Mouse (Mus musculus) myocyte (in vitro differentiated cells): ENCODE results near the gene Ntn5. TPM values are rescaled to one million over a fixed set of nuclear protein-coding genes. Genes with fewer than 3 reads are reported as not detected.
A peak's percentile ranks its signal among the peaks of the same experiment; 100 is the strongest.

ENCODE experiments used
- H3K27me3 ChIP-seq: one replicate; pipeline ENCODE4 v1.6.1; 2011; ENCODE audit not compliant: control insufficient read depth, insufficient read depth, insufficient read length
- H3K36me3 ChIP-seq: one replicate; pipeline ENCODE4 v1.6.1; 2011; ENCODE audit not compliant: control insufficient read depth, insufficient read depth
- H3K4me2 ChIP-seq: one replicate; pipeline ENCODE4 v1.6.1; 2011; ENCODE audit warnings: low read depth, control low read depth
- H3K4me3 ChIP-seq: one replicate; pipeline ENCODE4 v1.5.1; 2011; ENCODE audit warnings: mild to moderate bottlenecking, control low read depth, moderate library complexity
- H3K79me2 ChIP-seq: one replicate; pipeline ENCODE4 v1.6.1; 2011; ENCODE audit not compliant: control insufficient read depth, insufficient read depth
- H3ac ChIP-seq: one replicate; pipeline ENCODE4 v1.6.1; 2011; ENCODE audit not compliant: control insufficient read depth, insufficient read length
- CEBPB ChIP-seq: IDR thresholded peaks from 2 replicates; pipeline ENCODE4 v1.6.1; 2011; ENCODE audit warnings: mild to moderate bottlenecking, moderate library complexity; ENCODE audit not compliant: poor library complexity, insufficient read depth, severe bottlenecking
- E2F4 ChIP-seq: IDR thresholded peaks from one replicate; pipeline ENCODE4 v1.6.1; 2011; ENCODE audit warnings: mild to moderate bottlenecking, control low read depth, moderate library complexity; ENCODE audit not compliant: insufficient read depth
- MAX ChIP-seq: IDR thresholded peaks from one replicate; pipeline ENCODE4 v1.6.1; 2011; ENCODE audit warnings: low read depth, mild to moderate bottlenecking, control low read depth
- MYOD1 ChIP-seq, 3 experiments: IDR thresholded peaks; one replicate each; pipeline ENCODE4 v1.6.1; 2011; ENCODE audit warnings: control low read depth in 2 of 3, low read depth in 2 of 3, mild to moderate bottlenecking in 2 of 3, moderate library complexity in 1 of 3; ENCODE audit not compliant: insufficient read length in 2 of 3, control insufficient read depth in 1 of 3
- MYOG ChIP-seq, 3 experiments: IDR thresholded peaks; one replicate each; pipeline ENCODE4 v1.6.1; 2011; ENCODE audit warnings: control low read depth in 2 of 3, low read depth in 2 of 3, mild to moderate bottlenecking in 2 of 3; ENCODE audit not compliant: insufficient read length in 2 of 3, control insufficient read depth in 1 of 3, insufficient read depth in 1 of 3
- POLR2A ChIP-seq: IDR thresholded peaks from one replicate; pipeline ENCODE4 v1.6.1; 2011; ENCODE audit warnings: low read depth, mild to moderate bottlenecking, control low read depth, moderate library complexity; ENCODE audit not compliant: insufficient read length
- POLR2AphosphoS2 ChIP-seq: IDR thresholded peaks from one replicate; pipeline ENCODE4 v1.6.1; 2011; ENCODE audit warnings: low read depth, control low read depth; ENCODE audit not compliant: insufficient read length
- REST ChIP-seq: IDR thresholded peaks from one replicate; pipeline ENCODE4 v1.6.1; 2011; ENCODE audit warnings: mild to moderate bottlenecking, control low read depth, moderate library complexity; ENCODE audit not compliant: insufficient read depth, insufficient read length
- SRF ChIP-seq: IDR thresholded peaks from one replicate; pipeline ENCODE4 v1.6.1; 2011; ENCODE audit warnings: low read depth; ENCODE audit not compliant: control insufficient read depth, insufficient read length
- TCF12 ChIP-seq: IDR thresholded peaks from one replicate; pipeline ENCODE4 v1.6.1; 2011; ENCODE audit warnings: mild to moderate bottlenecking, control low read depth; ENCODE audit not compliant: poor library complexity, insufficient read depth, severe bottlenecking
- TCF3 ChIP-seq: IDR thresholded peaks from one replicate; pipeline ENCODE4 v1.6.1; 2011; ENCODE audit warnings: low read depth, control low read depth; ENCODE audit not compliant: insufficient read length
- USF1 ChIP-seq: IDR thresholded peaks from one replicate; pipeline ENCODE4 v1.6.1; 2011; ENCODE audit warnings: low read depth, mild to moderate bottlenecking, control low read depth, moderate library complexity
- polyA plus RNA-seq: library from polyadenylated mRNA; unstranded; fragments of >200 nt; fragmentation: generic; extraction: Trizol; gene quantifications from one replicate; pipeline ENCODE4 v1.2.1, GENCODE M21; 2012; ENCODE audit warnings: missing spikeins

Ntn5 gene
- polyA plus RNA-seq, 1 experiment: 3.6 TPM

- H3K36me3 ChIP-seq: no peaks in the 10 kb centered on the region
- H3K79me2 ChIP-seq: no peaks in the 10 kb centered on the region
- H3K4me3 ChIP-seq: peak within 1 kb of the TSS; percentile 51
- no peak for TF ChIP-seq TCF12
- TF ChIP-seq POLR2A: peak; percentile 33
- no peak for TF ChIP-seq E2F4
- peak; percentile 81 for TF ChIP-seq SRF
- peak in 1 of 3 experiments; percentile 50 for TF ChIP-seq MYOG (IDR thresholded peaks at IDR 0.05; ENCODE audit: control insufficient read depth in 1 of 3, insufficient read depth in 1 of 3, insufficient read length in 2 of 3, low read depth in 2 of 3)
- TF ChIP-seq MAX: no peak
- TF ChIP-seq CEBPB: no peak
- peak; percentile 41 for TF ChIP-seq USF1
- TF ChIP-seq POLR2AphosphoS2: no peak
- no peak for TF ChIP-seq TCF3
- peak in 2 of 3 experiments; percentile 35 to 41 for TF ChIP-seq MYOD1 (IDR thresholded peaks at IDR 0.05; ENCODE audit: control insufficient read depth in 1 of 3, insufficient read length in 2 of 3, low read depth in 2 of 3)
- no peak for TF ChIP-seq REST
- H3K4me2 ChIP-seq: peak within 1 kb of the TSS; percentile 96
- H3ac ChIP-seq: peak within 1 kb of the TSS; percentile 73
- H3K27me3 ChIP-seq: peaks cover 8% of the 10 kb centered on the region
Measured at GRCm38 (mm10) chr7:45704730-45705442, 21.1 kb downstream of the Ntn5 start, which contains the start of gene Dbp. Dbp (plus strand) TSS chr7:45705088.

DNA sequence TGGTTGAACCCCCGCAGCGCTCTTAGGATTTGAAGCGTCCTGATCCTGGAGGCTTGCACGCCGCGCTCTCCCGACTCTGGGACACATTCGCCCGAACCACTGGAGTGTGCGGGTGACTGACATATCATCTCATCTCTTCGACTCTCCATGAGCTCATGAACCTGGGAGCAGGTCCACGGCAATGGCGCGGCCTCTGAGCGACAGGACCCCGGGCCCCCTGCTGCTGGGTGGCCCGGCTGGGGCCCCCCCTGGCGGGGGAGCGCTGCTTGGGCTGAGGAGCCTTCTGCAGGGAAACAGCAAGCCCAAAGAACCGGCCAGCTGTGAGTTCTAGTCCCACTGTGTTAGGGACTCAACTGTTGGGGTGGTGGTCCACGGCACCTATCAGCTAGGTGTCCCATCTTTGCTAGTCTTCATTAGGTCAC is 21.6 kb downstream of the Ntn5 start:
- Histone ChIP-seq H3ac (peak overlapping the region; percentile 73), H3K4me2 (peak overlapping the region; percentile 73), H3K27me3 (peaks cover 2% of the 10 kb centered on the region), H3K36me3 (no peaks in the 10 kb centered on the region), H3K4me3 (peak overlapping the region; percentile 51), H3K79me2 (no peaks in the 10 kb centered on the region)
- TF ChIP-seq TCF12 (no peak), SRF (no peak), MAX (no peak), POLR2AphosphoS2 (no peak), TCF3 (no peak), CEBPB (no peak), POLR2A (peak; percentile 9)

DNA sequence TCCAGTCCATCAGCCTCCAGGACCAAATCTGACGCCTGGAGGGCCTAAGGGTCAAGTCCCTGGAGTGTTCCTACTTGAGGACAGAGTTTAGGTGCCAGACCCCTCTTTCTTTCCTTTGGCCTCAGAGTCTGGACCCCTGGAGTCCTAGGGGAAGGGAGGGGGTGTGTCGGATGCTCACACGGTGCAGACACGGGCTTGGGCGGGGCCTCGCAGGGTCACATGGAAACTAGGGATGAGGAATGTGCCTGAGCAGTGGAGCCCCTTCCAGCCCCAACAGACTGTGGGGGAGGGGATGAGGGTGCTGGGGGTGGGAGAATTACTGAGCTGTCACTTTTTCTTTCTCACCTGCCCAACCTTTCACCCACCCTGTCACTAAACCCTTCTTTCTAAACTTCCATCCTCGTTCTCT is 22.1 kb downstream of the Ntn5 start:
- Histone ChIP-seq H3K79me2 (no peaks in the 10 kb centered on the region), H3ac (peak overlapping the region; percentile 73), H3K4me3 (peak overlapping the region; percentile 51), H3K36me3 (no peaks in the 10 kb centered on the region), H3K27me3 (no peaks in the 10 kb centered on the region), H3K4me2 (peak overlapping the region; percentile 73)
- TF ChIP-seq MYOG (IDR thresholded peaks at IDR 0.05; ENCODE audit: control insufficient read depth in 1 of 3, insufficient read depth in 1 of 3, insufficient read length in 2 of 3, low read depth in 2 of 3) (no peak), MAX (no peak), POLR2AphosphoS2 (peak; percentile 48), POLR2A (peak; percentile 35), USF1 (no peak)

- Histone ChIP-seq H3K4me2 (peak overlapping the region; percentile 73), H3K27me3 (no peaks in the 10 kb centered on the region), H3K36me3 (no peaks in the 10 kb centered on the region), H3K79me2 (no peaks in the 10 kb centered on the region), H3K4me3 (peak overlapping the region; percentile 51), H3ac (peak overlapping the region; percentile 73)
- TF ChIP-seq TCF3 (no peak), MAX (no peak), POLR2A (peak; percentile 79), E2F4 (no peak), SRF (no peak), MYOG (IDR thresholded peaks at IDR 0.05; ENCODE audit: control insufficient read depth in 1 of 3, insufficient read depth in 1 of 3, insufficient read length in 2 of 3, low read depth in 2 of 3) (peak in 1 of 3 experiments; percentile 11), USF1 (no peak), MYOD1 (IDR thresholded peaks at IDR 0.05; ENCODE audit: control insufficient read depth in 1 of 3, insufficient read length in 2 of 3, low read depth in 2 of 3) (peak in 1 of 3 experiments; percentile 27), POLR2AphosphoS2 (peak; percentile 82), TCF12 (no peak), CEBPB (no peak), REST (no peak)
Measured at GRCm38 (mm10) chr7:45706721-45707241, 23.0 kb downstream of the Ntn5 start.

DNA sequence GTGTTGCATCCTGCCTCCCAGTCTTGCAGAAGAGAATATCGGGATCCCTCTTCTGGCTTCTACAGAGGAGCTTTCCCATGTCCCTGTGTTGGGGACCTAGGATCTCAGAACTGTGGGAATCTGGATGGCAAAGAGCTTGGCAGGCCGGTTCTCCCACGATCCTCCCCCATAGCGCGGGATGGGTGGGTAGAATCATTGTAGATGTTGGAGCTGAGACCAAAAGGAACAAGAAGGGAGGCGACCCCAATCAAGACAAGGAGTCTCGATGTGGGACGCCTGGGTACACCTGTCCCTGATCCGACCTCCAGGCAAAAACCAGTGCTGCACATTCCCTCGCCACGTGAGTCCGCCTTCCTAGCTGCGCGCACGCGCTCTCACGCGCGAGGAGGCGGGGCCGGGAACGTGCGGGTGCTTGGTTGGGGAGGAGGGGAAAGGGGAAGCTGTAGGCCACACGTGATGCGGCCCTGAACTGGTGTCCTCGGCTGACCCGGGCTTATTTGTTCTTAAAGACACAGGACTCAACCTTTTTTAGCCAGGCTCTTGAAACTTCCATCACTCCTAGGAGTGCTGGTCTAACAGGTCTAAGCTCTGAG is 23.6 kb downstream of the Ntn5 start:
- Histone ChIP-seq H3ac (peak overlapping the region; percentile 73), H3K79me2 (no peaks in the 10 kb centered on the region), H3K4me2 (peak overlapping the region; percentile 73), H3K4me3 (peak overlapping the region; percentile 51), H3K27me3 (no peaks in the 10 kb centered on the region), H3K36me3 (no peaks in the 10 kb centered on the region)
- TF ChIP-seq REST: no peak
- peak; percentile 92 for TF ChIP-seq POLR2AphosphoS2
- TF ChIP-seq TCF12: no peak
- TF ChIP-seq MYOG (IDR thresholded peaks at IDR 0.05; ENCODE audit: control insufficient read depth in 1 of 3, insufficient read depth in 1 of 3, insufficient read length in 2 of 3, low read depth in 2 of 3): no peak
- TF ChIP-seq MYOD1 (IDR thresholded peaks at IDR 0.05; ENCODE audit: control insufficient read depth in 1 of 3, insufficient read length in 2 of 3, low read depth in 2 of 3): peak in 2 of 3 experiments; percentile 21 to 27
- TF ChIP-seq USF1: peak; percentile 82
- peak; percentile 54 for TF ChIP-seq POLR2A
